Comparison of ENCODE assay signal across 11 mouse cellular contexts in genomic region chr3:121686408-121686911, GRCm38 (mm10). TPM values are rescaled to one million over a fixed set of nuclear protein-coding genes. Genes with fewer than 3 reads are reported as not detected.
DNase-seq lines count a peak whose midpoint lies in the region; ATAC-seq and TF ChIP-seq lines count a peak whose summit lies in the region.
"Had no signal": no experiment of that assay in that cellular context is flagged by ENCODE, and none has a peak within 500 bp of the region (broad histone marks: within the 10 kb centered on the region; RNA-seq: fewer than 3 reads in every experiment).

No protein-coding gene starts in this region.

- no peak overlapping the region for H3K9ac ChIP-seq in embryonic facial prominence, embryonic 15.5 days
- no peak overlapping the region for H3K9ac ChIP-seq in neural tube, embryonic 14.5 days (replicated peaks; ENCODE audit: low read depth, low read length)
- H3K9ac ChIP-seq: limb, embryonic 13.5 days had no signal

- no peak for TF ChIP-seq CTCF in left cerebral cortex, adult 2 months (IDR thresholded peaks at IDR 0.05)

- peak; percentile 27 to 44 for DNase-seq in left cerebral cortex, adult 2 months (ENCODE audit: extremely low spot score in 1 of 2, low spot score in 2 of 2)
- no peak for DNase-seq in left cerebral cortex, postnatal 4 days
- DNase-seq in frontal cortex, postnatal 36 days (ENCODE audit: low spot score in 2 of 2), result peak; percentile 8 to 28
- DNase-seq in B cell, adult 2 months, result no peak
- no peak for DNase-seq in heart, adult 9 months (ENCODE audit: low spot score in 2 of 2)
- DNase-seq: heart, postnatal 14 days; thymus, postnatal 25 days had no signal

- no peaks in the 10 kb centered on the region for H3K27me3 ChIP-seq in embryonic facial prominence, embryonic 15.5 days
- H3K27me3 ChIP-seq in neural tube, embryonic 14.5 days (ENCODE audit: control insufficient read depth, insufficient read depth, low read length), result no peaks in the 10 kb centered on the region
- H3K27me3 ChIP-seq: limb, embryonic 13.5 days had no signal

- H3K27ac ChIP-seq in left cerebral cortex, adult 2 months, result no peak overlapping the region
- H3K27ac ChIP-seq in embryonic facial prominence, embryonic 15.5 days (replicated peaks), result no peak overlapping the region
- no peak overlapping the region for H3K27ac ChIP-seq in neural tube, embryonic 14.5 days (ENCODE audit: low read depth, low read length)
- H3K27ac ChIP-seq: limb, embryonic 13.5 days had no signal

- no peak overlapping the region for H3K4me3 ChIP-seq in left cerebral cortex, adult 2 months
- H3K4me3 ChIP-seq in embryonic facial prominence, embryonic 15.5 days (replicated peaks), result no peak overlapping the region
- no peak overlapping the region for H3K4me3 ChIP-seq in neural tube, embryonic 14.5 days (ENCODE audit: low read depth, low read length)
- H3K4me3 ChIP-seq: limb, embryonic 13.5 days had no signal

- intact Hi-C loops in left cerebral cortex, adult 2 months (cut with DNase I), result loop anchor here (5.0 kb wide), 1 partner anchor 49 kb away; no protein-coding TSS in a partner anchor
- intact Hi-C loops in left cerebral cortex, postnatal 4 days (cut with DNase I), result no loop called here

- no peaks in the 10 kb centered on the region for H3K36me3 ChIP-seq in embryonic facial prominence, embryonic 15.5 days
- H3K36me3 ChIP-seq in neural tube, embryonic 14.5 days (ENCODE audit: control insufficient read depth, insufficient read depth, low read length), result no peaks in the 10 kb centered on the region
- H3K36me3 ChIP-seq: limb, embryonic 13.5 days had no signal

- no peaks in the 10 kb centered on the region for H3K9me3 ChIP-seq in embryonic facial prominence, embryonic 15.5 days (replicated peaks)
- H3K9me3 ChIP-seq in neural tube, embryonic 14.5 days (ENCODE audit: control insufficient read depth, low read length), result no peaks in the 10 kb centered on the region
- H3K9me3 ChIP-seq: limb, embryonic 13.5 days had no signal

- ATAC-seq in embryonic facial prominence, embryonic 15.5 days (ENCODE audit: insufficient number of reproducible peaks, low FRiP score, low TSS enrichment, low read depth), result 0 out of 2 replicates have a peak, but pooled peaks have one; percentile 47
- ATAC-seq in neural tube, embryonic 14.5 days (ENCODE audit: low read depth), result peak; percentile 41; the same call in 1 of the 2 replicates

- 70% methylated on average over 4 of the region's 4 CpGs for WGBS in embryonic facial prominence, embryonic 15.5 days
- WGBS in neural tube, embryonic 14.5 days, result 54% methylated on average over 4 of the region's 4 CpGs

- H3K4me2 ChIP-seq in embryonic facial prominence, embryonic 15.5 days (replicated peaks), result no peak overlapping the region
- H3K4me2 ChIP-seq in neural tube, embryonic 14.5 days (ENCODE audit: low read depth, low read length), result no peak overlapping the region
- H3K4me2 ChIP-seq: limb, embryonic 13.5 days had no signal

- no peaks in the 10 kb centered on the region for H3K4me1 ChIP-seq in embryonic facial prominence, embryonic 15.5 days
- no peaks in the 10 kb centered on the region for H3K4me1 ChIP-seq in neural tube, embryonic 14.5 days (ENCODE audit: control insufficient read depth, insufficient read depth, low read length)

RNA-seq across cellular contexts. Expression of gene 4930432M17Rik, which starts 15.9 kb away (rescaled TPM):
- not detected for total RNA-seq in left cerebral cortex, adult 2 months (2021)
- not detected for total RNA-seq in left cerebral cortex, postnatal 4 days (2021)
- polyA plus RNA-seq in embryonic facial prominence, embryonic 15.5 days (2015; fragmentation: Nextera tagmentation; extraction: Ambion mirVana), result not detected in 2 replicates
- not detected in 2 replicates for polyA plus RNA-seq in neural tube, embryonic 14.5 days (2014; fragmentation: Nextera tagmentation; extraction: Ambion mirVana)
- total RNA-seq: heart, postnatal 14 days had no signal
- polyA plus RNA-seq: cortical plate, adult 2 months; limb, embryonic 13.5 days had no signal

RNA-seq across cellular contexts. Expression of gene F3, which starts 36.9 kb away (rescaled TPM):
- total RNA-seq in left cerebral cortex, adult 2 months (2021), result 10 to 100 TPM; 49.4 to 61.8 TPM
- total RNA-seq in left cerebral cortex, postnatal 4 days (2021), result 10 to 100 TPM; 15.2 to 16.6 TPM
- 27.8 and 49.3 TPM in 2 replicates for polyA plus RNA-seq in embryonic facial prominence, embryonic 15.5 days (2015; fragmentation: Nextera tagmentation; extraction: Ambion mirVana)
- 7.1 and 7.8 TPM in 2 replicates for polyA plus RNA-seq in neural tube, embryonic 14.5 days (2014; fragmentation: Nextera tagmentation; extraction: Ambion mirVana)

Comparison
In these comparisons a context has a peak if more than half of its experiments do, and no peak if none do; other contexts are left out.
1. DNase-seq: peak in left cerebral cortex, adult 2 months (2 of 2) and frontal cortex, postnatal 36 days (2 of 2); none in left cerebral cortex, postnatal 4 days (single experiment), B cell, adult 2 months (0 of 2) and heart, adult 9 months (0 of 2).